Mouse (Mus musculus) CH12.LX (cell line): ENCODE measurements around the gene Fbxo36. TPM values are rescaled to one million over a fixed set of nuclear protein-coding genes. Genes with fewer than 3 reads are reported as not detected.

ENCODE experiments used
- DNase-seq: peaks from one replicate; pipeline ENCODE4 v3.0.0-alpha.2; 2013; ENCODE audit errors: extremely low read depth
- H3K27ac ChIP-seq: 2 replicates; pipeline ENCODE4 v1.5.1; 2012; ENCODE audit warnings: low read depth, mild to moderate bottlenecking, control low read depth, moderate library complexity; ENCODE audit not compliant: insufficient read depth
- H3K27me3 ChIP-seq: replicated peaks from 2 replicates; pipeline ENCODE3; 2012; ENCODE audit warnings: inconsistent platforms
- H3K36me3 ChIP-seq, 2 experiments: replicated peaks in 1 of 2; 2 replicates each; pipeline versions ENCODE3 to v1.6.1; 2012; ENCODE audit warnings: inconsistent platforms in 1 of 2, low read length in 1 of 2, mild to moderate bottlenecking in 1 of 2, mixed read lengths in 1 of 2, moderate library complexity in 1 of 2; ENCODE audit not compliant: control insufficient read depth in 1 of 2, insufficient read depth in 1 of 2
- H3K4me1 ChIP-seq, 2 experiments: 2 replicates each; pipeline ENCODE4 v1.6.1; 2012; ENCODE audit warnings: inconsistent platforms in 1 of 2, moderate library complexity in 1 of 2; ENCODE audit not compliant: insufficient read depth in 2 of 2, control insufficient read depth in 1 of 2
- H3K4me2 ChIP-seq: 2 replicates; pipeline ENCODE4 v1.6.1; 2012; ENCODE audit warnings: low read depth, mild to moderate bottlenecking, control low read depth; ENCODE audit not compliant: poor library complexity, insufficient read depth, severe bottlenecking
- H3K4me3 ChIP-seq, 3 experiments: fragments of 150-350 bp in 1 of 3; sonication (generic) in 1 of 3; replicated peaks in 1 of 3; 2 replicates each; pipeline versions ENCODE3 to v1.5.1; 2011 to 2012; ENCODE audit warnings: low read depth in 2 of 3, low read length in 2 of 3, mild to moderate bottlenecking in 2 of 3, moderate library complexity in 2 of 3, control low read depth in 1 of 3, improper control_type of control experiment in 1 of 3, inconsistent platforms in 1 of 3, mixed read lengths in 1 of 3; ENCODE audit not compliant: poor library complexity in 1 of 3
- H3K79me2 ChIP-seq: replicated peaks from 2 replicates; pipeline ENCODE4 v1.6.1; 2012; ENCODE audit warnings: mild to moderate bottlenecking, moderate library complexity; ENCODE audit not compliant: control insufficient read depth, poor library complexity, insufficient read depth, severe bottlenecking; ENCODE audit errors: extremely low read depth
- H3K9ac ChIP-seq: 2 replicates; pipeline ENCODE4 v1.6.1; 2012; ENCODE audit warnings: low read depth, mild to moderate bottlenecking, control low read depth, moderate library complexity; ENCODE audit not compliant: insufficient read depth
- H3K9me3 ChIP-seq: replicated peaks from 2 replicates; pipeline ENCODE3; 2012; ENCODE audit warnings: low read length, inconsistent platforms, mixed read lengths
- BHLHE40 ChIP-seq: IDR thresholded peaks from 2 replicates; pipeline ENCODE4 v1.6.1; 2011; ENCODE audit warnings: mild to moderate bottlenecking, low read depth, low read length, improper control_type of control experiment
- CHD2 ChIP-seq: IDR thresholded peaks from 2 replicates; pipeline ENCODE4 v1.6.1; 2011; ENCODE audit warnings: low read length, improper control_type of control experiment
- CTCF ChIP-seq, 2 experiments: IDR thresholded peaks in 1 of 2; conservative IDR thresholded peaks in 1 of 2; 2 replicates each; pipeline ENCODE4 v1.5.1; 2011 to 2012; ENCODE audit warnings: low read depth in 2 of 2, low read length in 2 of 2, improper control_type of control experiment in 1 of 2, inconsistent platforms in 1 of 2, mild to moderate bottlenecking in 1 of 2, moderate library complexity in 1 of 2
- ETS1 ChIP-seq: conservative IDR thresholded peaks from 2 replicates; pipeline ENCODE4 v1.6.1; 2012; ENCODE audit warnings: low read depth, mild to moderate bottlenecking, inconsistent platforms, low read length, improper control_type of control experiment, moderate library complexity
- HCFC1 ChIP-seq: IDR thresholded peaks from 2 replicates; pipeline ENCODE4 v1.6.1; 2012; ENCODE audit warnings: low read depth, mild to moderate bottlenecking, inconsistent platforms, low read length, improper control_type of control experiment
- IRF4 ChIP-seq: IDR thresholded peaks from 2 replicates; pipeline ENCODE4 v1.6.1; 2014; ENCODE audit warnings: low read depth, mild to moderate bottlenecking, inconsistent platforms, low read length, improper control_type of control experiment
- JUND ChIP-seq: conservative IDR thresholded peaks from 2 replicates; pipeline ENCODE4 v1.6.1; 2011; ENCODE audit warnings: low read depth, low read length, improper control_type of control experiment
- KAT2A ChIP-seq: IDR thresholded peaks from 2 replicates; pipeline ENCODE4 v1.6.1; 2012; ENCODE audit warnings: low read length, improper control_type of control experiment, inconsistent platforms; ENCODE audit not compliant: insufficient replicate concordance
- MAFK ChIP-seq: IDR thresholded peaks from 2 replicates; pipeline ENCODE4 v1.6.1; 2011; ENCODE audit warnings: low read length, improper control_type of control experiment; ENCODE audit not compliant: insufficient replicate concordance
- MAX ChIP-seq: IDR thresholded peaks from 2 replicates; pipeline ENCODE4 v1.6.1; 2011; ENCODE audit warnings: low read length, improper control_type of control experiment
- MAZ ChIP-seq: IDR thresholded peaks from 2 replicates; pipeline ENCODE4 v1.6.1; 2012; ENCODE audit warnings: low read depth, mild to moderate bottlenecking, inconsistent platforms, low read length, improper control_type of control experiment, moderate library complexity
- MYC ChIP-seq: IDR thresholded peaks from 2 replicates; pipeline ENCODE4 v1.6.1; 2011; ENCODE audit warnings: low read depth, mild to moderate bottlenecking, improper control_type of control experiment, low read length
- NELFE ChIP-seq: IDR thresholded peaks from 2 replicates; pipeline ENCODE4 v1.6.1; 2011; ENCODE audit warnings: low read depth, low read length, improper control_type of control experiment
- POLR2AphosphoS2 ChIP-seq: IDR thresholded peaks from 2 replicates; pipeline ENCODE4 v1.6.1; 2011; ENCODE audit warnings: low read depth, low read length, improper control_type of control experiment
- RCOR1 ChIP-seq: conservative IDR thresholded peaks from 2 replicates; pipeline ENCODE4 v1.6.1; 2012; ENCODE audit warnings: low read depth, mild to moderate bottlenecking, inconsistent platforms, low read length, improper control_type of control experiment
- SIN3A ChIP-seq: IDR thresholded peaks from 2 replicates; pipeline ENCODE4 v1.6.1; 2012; ENCODE audit warnings: low read length, improper control_type of control experiment, inconsistent platforms
- TBP ChIP-seq: conservative IDR thresholded peaks from 2 replicates; pipeline ENCODE4 v1.6.1; 2011; ENCODE audit warnings: low read depth, low read length, improper control_type of control experiment
- UBTF ChIP-seq: IDR thresholded peaks from 2 replicates; pipeline ENCODE4 v1.6.1; 2012; ENCODE audit warnings: low read depth, mild to moderate bottlenecking, inconsistent platforms, low read length, improper control_type of control experiment, moderate library complexity
- USF1 ChIP-seq: IDR thresholded peaks from 2 replicates; pipeline ENCODE4 v1.6.1; 2014; ENCODE audit warnings: low read depth, mild to moderate bottlenecking, inconsistent platforms, low read length, improper control_type of control experiment
- USF2 ChIP-seq: conservative IDR thresholded peaks from 2 replicates; pipeline ENCODE4 v1.6.1; 2011; ENCODE audit warnings: low read depth, low read length, improper control_type of control experiment
- ZKSCAN1 ChIP-seq: IDR thresholded peaks from 2 replicates; pipeline ENCODE4 v1.6.1; 2012; ENCODE audit warnings: low read depth, inconsistent platforms, low read length, improper control_type of control experiment, borderline replicate concordance
- ZMIZ1 ChIP-seq: IDR thresholded peaks from 2 replicates; pipeline ENCODE4 v1.6.1; 2012; ENCODE audit warnings: low read depth, mild to moderate bottlenecking, inconsistent platforms, low read length, improper control_type of control experiment
- ZNF384 ChIP-seq: IDR thresholded peaks from 2 replicates; pipeline ENCODE4 v1.6.1; 2012; ENCODE audit warnings: low read depth, low read length, improper control_type of control experiment, inconsistent platforms
- dilution Hi-C: fragments of 300-500 bp; cut with MboI; formaldehyde crosslinking; loops from 2 replicates; pipeline ENCODE4 v1.14.3; 2020; ENCODE audit warnings: low sequenced_read_pairs; ENCODE audit not compliant: extremely low pct_unique_long_range_greater_than_20kb, extremely low pct_ligation_motif_present
- in situ Hi-C: fragments of 300-500 bp; cut with MboI; formaldehyde crosslinking; loops from 3 replicates; pipeline ENCODE4 v1.14.3; 2019; ENCODE audit warnings: low sequenced_read_pairs, low pct_ligation_motif_present, low pct_unique_long_range_greater_than_20kb, mixed read lengths
- polyA plus RNA-seq: library from polyadenylated mRNA; unstranded; fragments of >175 nt; gene quantifications from 2 replicates; pipeline ENCODE4 v1.2.1, GENCODE M21; 2012; ENCODE audit warnings: low read depth; ENCODE audit not compliant: insufficient read length
- total RNA-seq, 2 experiments: library from RNA; depleted of rRNA; stranded (reverse); fragments of 300-350 nt in 1 of 2; fragments of >200 nt in 1 of 2; gene quantifications; 2 replicates each; pipeline ENCODE4 v1.2.3; 2012 to 2014

The Fbxo36 gene
- total and polyA plus RNA-seq, 3 experiments: 2.5 to 3.8 (median 3.0) TPM

DNA sequence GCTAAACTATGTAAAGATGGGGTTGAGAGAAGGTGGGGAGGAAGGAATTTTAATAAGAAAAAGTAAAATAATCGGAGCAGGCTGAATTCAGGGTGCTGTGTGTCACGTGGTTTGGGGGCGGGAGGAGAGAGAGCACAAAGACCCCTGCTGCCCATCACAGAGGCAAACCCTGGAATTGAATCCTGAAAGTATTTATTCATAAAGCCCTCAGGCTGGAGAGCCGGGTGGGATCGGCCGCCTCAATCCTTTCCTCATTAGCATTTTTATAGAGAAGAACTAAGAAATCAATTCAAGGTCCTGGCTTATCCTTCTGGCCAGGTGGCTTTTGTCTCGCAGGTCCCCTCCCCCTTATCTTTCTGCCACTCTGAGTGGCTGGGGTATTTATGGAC, 50.4 kb downstream of the Fbxo36 start:
- in situ Hi-C loops: no loop called here
- Histone ChIP-seq H3K36me3 (no peaks in the 10 kb centered on the region), H3K9me3 (no peaks in the 10 kb centered on the region), H3K27ac (no peak overlapping the region), H3K9ac (no peak overlapping the region), H3K79me2 (no peaks in the 10 kb centered on the region), H3K4me2 (no peak overlapping the region), H3K4me1 (peaks cover 0 to 5% of the 10 kb centered on the region in 2 experiments; a peak in 1 of 4 replicates), H3K4me3 (no peak overlapping the region), H3K27me3 (no peaks in the 10 kb centered on the region)
- no peak for DNase-seq
- dilution Hi-C loops: no loop called here
- no peak for TF ChIP-seq MAZ
- no peak for TF ChIP-seq JUND
- TF ChIP-seq UBTF: no peak
- no peak for TF ChIP-seq USF1
- TF ChIP-seq NELFE: no peak
- no peak for TF ChIP-seq CHD2
- TF ChIP-seq USF2: no peak
- TF ChIP-seq RCOR1: no peak
- no peak for TF ChIP-seq MAFK
- no peak for TF ChIP-seq MYC
- TF ChIP-seq ETS1: no peak
- no peak for TF ChIP-seq KAT2A

- Histone ChIP-seq H3K9me3 (peaks cover under 1% of the 10 kb centered on the region), H3K4me1 (peaks cover 0 to 5% of the 10 kb centered on the region in 2 experiments; a peak in 1 of 4 replicates), H3K4me2 (no peak overlapping the region), H3K27me3 (no peaks in the 10 kb centered on the region), H3K27ac (no peak overlapping the region), H3K4me3 (no peak overlapping the region), H3K9ac (no peak overlapping the region), H3K36me3 (no peaks in the 10 kb centered on the region), H3K79me2 (no peaks in the 10 kb centered on the region)
- dilution Hi-C loops: no loop called here
- TF ChIP-seq MAFK (peak; percentile 53; the same call in 1 of the 2 replicates), BHLHE40 (no peak)
- no peak for DNase-seq
- in situ Hi-C loops: no loop called here
Observed at GRCm38 (mm10) chr1:84890503-84890902, 50.9 kb downstream of the Fbxo36 start.

GRCm38 (mm10) chr1:84891746-84892145, 52.1 kb downstream of the Fbxo36 start:
- Histone ChIP-seq H3K79me2 (no peaks in the 10 kb centered on the region), H3K4me1 (peaks cover 0 to 5% of the 10 kb centered on the region in 2 experiments; a peak in 1 of 4 replicates), H3K4me3 (no peak overlapping the region), H3K4me2 (no peak overlapping the region), H3K27ac (no peak overlapping the region), H3K9me3 (peaks cover 3% of the 10 kb centered on the region), H3K36me3 (no peaks in the 10 kb centered on the region), H3K9ac (no peak overlapping the region), H3K27me3 (no peaks in the 10 kb centered on the region)
- TF ChIP-seq ETS1 (no peak), USF2 (no peak), UBTF (no peak), IRF4 (no peak), BHLHE40 (no peak), MAZ (no peak), MYC (no peak), CTCF (conservative IDR thresholded peaks at IDR 0.05 in 1 of 2, IDR thresholded peaks at IDR 0.05 in 1 of 2; ENCODE audit: low read depth in 2 of 2, low read length in 2 of 2) (no peak), ZKSCAN1 (no peak), SIN3A (no peak), TBP (no peak), HCFC1 (no peak), CHD2 (no peak), RCOR1 (no peak), USF1 (no peak), POLR2AphosphoS2 (no peak), NELFE (no peak), ZMIZ1 (no peak), ZNF384 (no peak), MAX (no peak)
- no peak for DNase-seq
- dilution Hi-C loops: no loop called here
- in situ Hi-C loops: no loop called here
